Comparison of ENCODE assay signal across 21 mouse cellular contexts in genomic region chr5:142518973-142519372, GRCm38 (mm10). TPM values are rescaled to one million over a fixed set of nuclear protein-coding genes. Genes with fewer than 3 reads are reported as not detected.
DNase-seq lines count a peak whose midpoint lies in the region; ATAC-seq and TF ChIP-seq lines count a peak whose summit lies in the region.
"Had no signal": no experiment of that assay in that cellular context is flagged by ENCODE, and none has a peak within 500 bp of the region (broad histone marks: within the 10 kb centered on the region; RNA-seq: fewer than 3 reads in every experiment).

No protein-coding gene starts in this region.

- H3K4me1 ChIP-seq in intestine, embryonic 15.5 days (replicated peaks): 0 out of 2 replicates have a peak, but pooled peaks cover 4% of the 10 kb centered on the region
- H3K4me1 ChIP-seq in intestine, embryonic 16.5 days (ENCODE audit: control insufficient read depth, insufficient read depth, low read length): no peaks in the 10 kb centered on the region
- H3K4me1 ChIP-seq in lung, adult 2 months (ENCODE audit: control insufficient read depth, insufficient read depth, low read length): peaks cover 3% of the 10 kb centered on the region; the same call in 1 of the 2 replicates

- H3K9ac ChIP-seq in intestine, embryonic 15.5 days: no peak overlapping the region
- H3K9ac ChIP-seq in intestine, embryonic 16.5 days (ENCODE audit: low read depth, low read length): no peak overlapping the region
- H3K9ac ChIP-seq: embryonic facial prominence, embryonic 13.5 days; forebrain, postnatal 0 days; neural tube, embryonic 13.5 days had no signal

- no peaks in the 10 kb centered on the region for H3K27me3 ChIP-seq in intestine, embryonic 15.5 days (replicated peaks)
- H3K27me3 ChIP-seq in intestine, embryonic 16.5 days (replicated peaks; ENCODE audit: control insufficient read depth, insufficient read depth, low read length): no peaks in the 10 kb centered on the region
- H3K27me3 ChIP-seq: embryonic facial prominence, embryonic 13.5 days; neural tube, embryonic 13.5 days had no signal

- no peak for TF ChIP-seq CTCF in lung, adult 2 months (IDR thresholded peaks at IDR 0.05; ENCODE audit: insufficient read depth, low read length)

- H3K4me2 ChIP-seq in intestine, embryonic 15.5 days (replicated peaks): no peak overlapping the region
- H3K4me2 ChIP-seq in intestine, embryonic 16.5 days (ENCODE audit: low read depth, low read length): no peak overlapping the region
- H3K4me2 ChIP-seq: embryonic facial prominence, embryonic 13.5 days; neural tube, embryonic 13.5 days had no signal

- no peaks in the 10 kb centered on the region for H3K9me3 ChIP-seq in intestine, embryonic 15.5 days
- H3K9me3 ChIP-seq in intestine, embryonic 16.5 days (ENCODE audit: control insufficient read depth, low read length): no peaks in the 10 kb centered on the region
- H3K9me3 ChIP-seq: embryonic facial prominence, embryonic 13.5 days; hindbrain, embryonic 10.5 days; neural tube, embryonic 13.5 days had no signal

- DNase-seq in frontal cortex, postnatal 36 days (ENCODE audit: low spot score in 2 of 2): peak; percentile 36 to 50
- no peak for DNase-seq in frontal cortex, postnatal 10 days (ENCODE audit: low spot score in 2 of 2)
- DNase-seq in lung, postnatal 10 days: peak; percentile 29
- no peak for DNase-seq in lung, adult 2 months
- peak; percentile 39 for DNase-seq in telencephalon, adult 2 months (ENCODE audit: low read depth, low spot score)
- DNase-seq: adrenal gland, postnatal 14 days; B cell, adult 2 months; cerebellum, adult 2 months; forebrain, postnatal 0 days; gastrocnemius, postnatal 36 days; kidney, adult 8-10 months; kidney, postnatal 25 days; right cerebral cortex, postnatal 14 days; thymus, adult 18-20 months had no signal

- H3K36me3 ChIP-seq in intestine, embryonic 15.5 days: no peaks in the 10 kb centered on the region
- H3K36me3 ChIP-seq in intestine, embryonic 16.5 days (ENCODE audit: control insufficient read depth, insufficient read depth, low read length): no peaks in the 10 kb centered on the region
- H3K36me3 ChIP-seq: embryonic facial prominence, embryonic 13.5 days; hindbrain, embryonic 10.5 days had no signal

- TF ChIP-seq POLR2A in lung, adult 2 months (IDR thresholded peaks at IDR 0.05; ENCODE audit: borderline replicate concordance, extremely low read depth, low read depth, low read length): no peak

- ATAC-seq in intestine, embryonic 15.5 days: no peak
- no peak for ATAC-seq in intestine, embryonic 16.5 days
- ATAC-seq: forebrain, postnatal 0 days; lung, postnatal 0 days had no signal

- no peak overlapping the region for H3K4me3 ChIP-seq in intestine, embryonic 15.5 days (replicated peaks)
- H3K4me3 ChIP-seq in intestine, embryonic 16.5 days (ENCODE audit: low read length): no peak overlapping the region
- no peak overlapping the region for H3K4me3 ChIP-seq in lung, adult 2 months (replicated peaks; ENCODE audit: extremely low read depth, low read depth, low read length)
- H3K4me3 ChIP-seq: embryonic facial prominence, embryonic 13.5 days; hindbrain, embryonic 10.5 days; neural tube, embryonic 13.5 days had no signal

- 47% methylated on average over 6 of the region's 6 CpGs for WGBS in intestine, embryonic 15.5 days
- 44% methylated on average over 6 of the region's 6 CpGs for WGBS in intestine, embryonic 16.5 days
- WGBS in lung, adult 2 months: 46% methylated on average over 6 of the region's 6 CpGs

- 0 out of 2 replicates have a peak overlapping the region, but pooled peaks have one; percentile 9 for H3K27ac ChIP-seq in intestine, embryonic 15.5 days
- no peak overlapping the region for H3K27ac ChIP-seq in intestine, embryonic 16.5 days (ENCODE audit: low read length)
- H3K27ac ChIP-seq: embryonic facial prominence, embryonic 13.5 days; hindbrain, embryonic 10.5 days; neural tube, embryonic 13.5 days had no signal

RNA-seq across cellular contexts. Expression of gene Papolb, which starts 10.9 kb away (rescaled TPM):
- polyA plus RNA-seq in intestine, embryonic 15.5 days (2015; fragmentation: Nextera tagmentation; extraction: Ambion mirVana): 0.05 and 0.08 TPM in 2 replicates
- 0.05 TPM in 1 of 2 replicates, not detected in the other for polyA plus RNA-seq in intestine, embryonic 16.5 days (2015; fragmentation: Nextera tagmentation; extraction: Ambion mirVana)
- 0.10 and 0.14 TPM in 2 replicates for polyA plus RNA-seq in lung, adult 2 months (2012; rRNA removed)
- polyA plus RNA-seq: liver, adult 2 months had no signal

RNA-seq across cellular contexts. Expression of gene Radil, which starts 31.9 kb away (rescaled TPM):
- 1.8 and 2.5 TPM in 2 replicates for polyA plus RNA-seq in intestine, embryonic 15.5 days (2015; fragmentation: Nextera tagmentation; extraction: Ambion mirVana)
- 1.6 and 2.2 TPM in 2 replicates for polyA plus RNA-seq in intestine, embryonic 16.5 days (2015; fragmentation: Nextera tagmentation; extraction: Ambion mirVana)
- polyA plus RNA-seq in lung, adult 2 months (2012; rRNA removed): 36.0 and 40.6 TPM in 2 replicates
- polyA plus RNA-seq: liver, adult 2 months had no signal

RNA-seq across cellular contexts. Expression of gene Ap5z1, which starts 55.2 kb away (rescaled TPM):
- polyA plus RNA-seq in intestine, embryonic 15.5 days (2015; fragmentation: Nextera tagmentation; extraction: Ambion mirVana): 12.0 and 13.6 TPM in 2 replicates
- polyA plus RNA-seq in intestine, embryonic 16.5 days (2015; fragmentation: Nextera tagmentation; extraction: Ambion mirVana): 17.3 and 21.6 TPM in 2 replicates
- polyA plus RNA-seq in lung, adult 2 months (2012; rRNA removed): 50.6 and 66.2 TPM in 2 replicates

Comparison
In these comparisons a context has a peak if more than half of its experiments do, and no peak if none do; other contexts are left out.
1. DNase-seq: peak in frontal cortex, postnatal 36 days (2 of 2), lung, postnatal 10 days (single experiment) and telencephalon, adult 2 months (single experiment); none in frontal cortex, postnatal 10 days (0 of 2) and lung, adult 2 months (single experiment).
2. RNA of gene Radil, which starts 31.9 kb away (polyA plus RNA-seq): 36.0 to 40.6 TPM in lung, adult 2 months; 1.8 to 2.5 TPM in intestine, embryonic 15.5 days and 1.6 to 2.2 TPM in intestine, embryonic 16.5 days; every median in the first group is over 10 times any median in the second.